Mouse (Mus musculus): ENCODE measurements at regions not wholly inside any gene's neighbourhood (a gene's known extent, or its start where the extent isn't known, plus 50 kb on each side); places are given as distances from the start of the nearest gene placed in this dataset.

- in situ Hi-C loops (cut with MboI, MseI) = loop anchor here (10.0 kb wide), 1 partner anchor 1854 kb away; no protein-coding TSS in a partner anchor
Observed at GRCm38 (mm10) chrX:116548798-116549197, 100.1 kb downstream of the Cpxcr1 start.
